Mouse (Mus musculus) spleen, adult 2 months (tissue): ENCODE measurements around the gene Gast.

Experiments
- CTCF ChIP-seq: fragments of 200-500 bp; IDR thresholded peaks from 2 replicates; pipeline ENCODE4 v1.5.1; 2011; ENCODE audit warnings: mild to moderate bottlenecking, inconsistent platforms; ENCODE audit not compliant: insufficient read depth, insufficient read length, insufficient replicate concordance; ENCODE audit errors: extremely low read depth
- POLR2A ChIP-seq: fragments of 200-500 bp; IDR thresholded peaks from 2 replicates; pipeline ENCODE4 v1.6.1; 2011; ENCODE audit warnings: low read depth, low read length, inconsistent platforms

GRCm38 (mm10) chr11:100284988-100285387 is 49.2 kb upstream of the Gast start:
- TF ChIP-seq POLR2A (no peak), CTCF (no peak)
